Mouse (Mus musculus): Measurements from ENCODE around the gene Hist2h3b.

- TF ChIP-seq CTCF (IDR thresholded peaks at IDR 0.05; ENCODE audit: borderline replicate concordance, insufficient read depth, low read length) (no peak), POLR2A (IDR thresholded peaks at IDR 0.05; ENCODE audit: low read depth, low read length) (no peak)
These were observed 41.5 kb upstream of the Hist2h3b start for GRCm38 (mm10) chr3:96226695-96227648.

Measured in embryonic fibroblast, embryonic 13.5 days (primary cell).